Mouse (Mus musculus) hindbrain, embryonic 11.5 days (tissue): ENCODE results near the gene Psma3. TPM values are rescaled to one million over a fixed set of nuclear protein-coding genes. Genes with fewer than 3 reads are reported as not detected.

Experiments used
- ATAC-seq: fragments of 200-750 bp; cut with Nextera tagmentation; 2 replicates; pipeline ENCODE4 v1.8.0; 2017; ENCODE audit warnings: mild to moderate bottlenecking, moderate TSS enrichment, moderate library complexity; ENCODE audit not compliant: low FRiP score
- DNase-seq: peaks from one replicate; pipeline ENCODE4 v3.0.0-alpha.2; 2015; ENCODE audit warnings: low spot score
- H3K27ac ChIP-seq: fragments of 300-500 bp; sonication (generic); 2 replicates; pipeline ENCODE4 v1.5.1; 2014; ENCODE audit warnings: mild to moderate bottlenecking, low read depth, low read length
- H3K27me3 ChIP-seq: fragments of 300-500 bp; sonication (generic); 2 replicates; pipeline ENCODE4 v1.6.1; 2014; ENCODE audit warnings: mild to moderate bottlenecking, low read length, moderate library complexity, mixed read lengths; ENCODE audit not compliant: control insufficient read depth, insufficient read depth
- H3K36me3 ChIP-seq: fragments of 300-500 bp; sonication (generic); 2 replicates; pipeline ENCODE4 v1.6.1; 2014; ENCODE audit warnings: mild to moderate bottlenecking, low read length, moderate library complexity, mixed read lengths; ENCODE audit not compliant: control insufficient read depth, insufficient read depth
- H3K4me1 ChIP-seq: fragments of 300-500 bp; sonication (generic); replicated peaks from 2 replicates; pipeline ENCODE4 v1.6.1; 2014; ENCODE audit warnings: low read length, mixed read lengths; ENCODE audit not compliant: control insufficient read depth, insufficient read depth
- H3K4me2 ChIP-seq: fragments of 300-500 bp; sonication (generic); replicated peaks from 2 replicates; pipeline ENCODE4 v1.6.1; 2014; ENCODE audit warnings: mild to moderate bottlenecking, low read depth, low read length
- H3K4me3 ChIP-seq: fragments of 300-500 bp; sonication (generic); 2 replicates; pipeline ENCODE4 v1.5.1; 2014; ENCODE audit warnings: low read depth, low read length
- H3K9ac ChIP-seq: fragments of 300-500 bp; sonication (generic); 2 replicates; pipeline ENCODE4 v1.6.1; 2014; ENCODE audit warnings: low read depth, low read length
- H3K9me3 ChIP-seq: fragments of 300-500 bp; sonication (generic); 2 replicates; pipeline ENCODE4 v1.6.1; 2016; ENCODE audit warnings: low read length; ENCODE audit not compliant: control insufficient read depth
- WGBS: fragments of 180-500 bp; shearing (Covaris S2); extraction: QIAGEN DNeasy Blood & Tissue Kit; methylation state at CpG from one replicate; pipeline ENCODE4 v1.1.7; 2014; 5-methylcytosine and 5-hydroxymethylcytosine counted together
- polyA plus RNA-seq: library from polyadenylated mRNA; unstranded; fragments of >200 nt; fragmentation: Nextera tagmentation; extraction: Ambion mirVana; gene quantifications from 2 replicates; pipeline ENCODE4 v1.2.1, GENCODE M21; 2014

The Psma3 gene
- polyA plus RNA-seq, 1 experiment from 2014 or later: 711 TPM

DNA sequence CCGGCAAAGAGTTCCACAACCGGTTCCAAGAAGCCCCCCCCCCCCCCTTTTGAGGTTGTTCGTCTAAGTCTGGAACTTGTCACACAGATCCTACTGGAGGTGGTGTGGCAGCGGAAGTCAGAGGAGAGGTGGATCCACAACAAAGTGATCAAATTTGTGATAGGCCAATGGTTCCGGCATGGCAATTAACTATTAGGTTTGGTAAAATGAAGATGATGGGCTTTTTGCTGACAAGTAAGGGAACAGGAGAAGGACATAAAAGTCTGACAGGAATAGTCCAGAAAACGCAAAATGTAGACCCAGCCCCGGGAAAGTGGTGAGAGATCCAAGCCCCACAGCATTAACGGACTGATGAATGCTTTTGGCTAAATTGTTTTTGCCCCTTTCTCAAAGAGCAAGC lies 6.8 kb upstream of the Psma3 start:
- H3K27ac ChIP-seq: no peak overlapping the region
- WGBS: 57% methylated on average over 8 of the region's 8 CpGs
- H3K4me3 ChIP-seq: no peak overlapping the region
- H3K36me3 ChIP-seq: no peaks in the 10 kb centered on the region
- no peaks in the 10 kb centered on the region for H3K27me3 ChIP-seq
- no peaks in the 10 kb centered on the region for H3K4me1 ChIP-seq
- no peaks in the 10 kb centered on the region for H3K9me3 ChIP-seq
- H3K4me2 ChIP-seq: no peak overlapping the region
- no peak overlapping the region for H3K9ac ChIP-seq
- DNase-seq (no peak), ATAC-seq (no peak)

DNA sequence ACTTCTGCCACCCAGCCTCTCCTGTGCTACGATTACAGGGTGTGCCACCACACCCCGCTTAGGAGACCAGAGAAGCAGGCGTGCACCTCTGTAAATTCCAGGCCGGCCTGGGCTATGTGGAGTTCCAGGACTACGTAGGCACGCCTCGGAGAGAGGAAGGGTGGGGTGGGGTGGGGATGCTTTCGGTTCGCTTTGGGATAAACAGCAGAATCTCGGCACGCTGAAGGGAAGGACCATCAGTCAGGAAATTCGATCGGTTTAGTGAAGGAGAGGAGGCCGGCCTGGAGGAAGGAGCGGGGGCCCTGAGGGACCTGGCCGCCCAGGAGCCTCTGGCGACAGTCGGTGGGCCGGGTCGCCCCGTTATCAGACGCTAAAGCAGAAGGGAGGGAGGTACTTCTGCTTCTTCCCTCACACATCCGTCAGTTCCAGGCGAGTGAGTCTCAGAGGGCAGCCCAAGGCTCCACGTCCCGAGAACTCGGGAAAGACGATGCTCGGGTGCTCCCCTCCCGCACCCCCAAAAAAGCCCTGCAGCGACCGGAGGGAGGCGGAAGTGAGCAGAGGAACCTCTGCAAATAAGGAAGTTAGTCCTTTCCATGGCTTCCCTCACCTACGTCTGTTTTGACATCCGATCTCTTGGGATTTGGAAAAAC lies 6.2 kb upstream of the Psma3 start:
- WGBS: under 1% methylated on average over 35 of the region's 35 CpGs
- peak overlapping the region; percentile 39 for H3K4me2 ChIP-seq
- H3K36me3 ChIP-seq: no peaks in the 10 kb centered on the region
- H3K4me3 ChIP-seq: peak overlapping the region; percentile 62
- peak overlapping the region; percentile 76 for H3K9ac ChIP-seq
- H3K27me3 ChIP-seq: no peaks in the 10 kb centered on the region
- ATAC-seq: peak; percentile 88
- no peaks in the 10 kb centered on the region for H3K9me3 ChIP-seq
- DNase-seq: peak; percentile 85
- H3K4me1 ChIP-seq: no peaks in the 10 kb centered on the region
- H3K27ac ChIP-seq: peak overlapping the region; percentile 78

DNA sequence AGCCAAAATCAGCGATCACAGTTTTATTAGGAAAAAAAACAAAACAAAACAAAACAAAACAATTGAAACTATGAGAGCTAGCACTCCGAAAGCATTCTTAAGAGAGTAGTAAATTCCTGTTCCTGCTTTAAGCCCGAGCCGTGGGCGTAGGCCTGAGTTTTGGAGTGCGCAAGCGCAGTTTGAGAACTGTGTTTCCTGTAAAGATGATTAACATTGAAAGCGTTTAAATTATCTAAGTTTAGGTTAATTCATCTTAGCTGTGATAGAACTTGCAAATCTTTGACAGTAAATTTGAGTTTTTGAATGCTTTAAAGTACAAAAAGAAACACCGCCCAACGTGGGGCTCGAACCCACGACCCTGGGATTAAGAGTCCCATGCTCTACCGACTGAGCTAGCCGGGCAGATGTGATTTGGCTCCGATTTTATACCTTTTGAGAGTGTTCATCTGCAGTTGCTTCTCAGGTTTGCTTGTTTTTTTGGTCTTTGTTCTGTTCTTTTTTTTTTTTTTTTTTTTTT lies 5.6 kb upstream of the Psma3 start:
- Histone ChIP-seq H3K4me3 (peak overlapping the region; percentile 62), H3K36me3 (no peaks in the 10 kb centered on the region), H3K27ac (peak overlapping the region; percentile 78), H3K9me3 (no peaks in the 10 kb centered on the region), H3K27me3 (no peaks in the 10 kb centered on the region), H3K4me2 (peak overlapping the region; percentile 39), H3K4me1 (no peaks in the 10 kb centered on the region), H3K9ac (peak overlapping the region; percentile 76)
- peak; percentile 92 for DNase-seq
- under 1% methylated on average over 15 of the region's 15 CpGs for WGBS
- ATAC-seq: peak; percentile 70

DNA sequence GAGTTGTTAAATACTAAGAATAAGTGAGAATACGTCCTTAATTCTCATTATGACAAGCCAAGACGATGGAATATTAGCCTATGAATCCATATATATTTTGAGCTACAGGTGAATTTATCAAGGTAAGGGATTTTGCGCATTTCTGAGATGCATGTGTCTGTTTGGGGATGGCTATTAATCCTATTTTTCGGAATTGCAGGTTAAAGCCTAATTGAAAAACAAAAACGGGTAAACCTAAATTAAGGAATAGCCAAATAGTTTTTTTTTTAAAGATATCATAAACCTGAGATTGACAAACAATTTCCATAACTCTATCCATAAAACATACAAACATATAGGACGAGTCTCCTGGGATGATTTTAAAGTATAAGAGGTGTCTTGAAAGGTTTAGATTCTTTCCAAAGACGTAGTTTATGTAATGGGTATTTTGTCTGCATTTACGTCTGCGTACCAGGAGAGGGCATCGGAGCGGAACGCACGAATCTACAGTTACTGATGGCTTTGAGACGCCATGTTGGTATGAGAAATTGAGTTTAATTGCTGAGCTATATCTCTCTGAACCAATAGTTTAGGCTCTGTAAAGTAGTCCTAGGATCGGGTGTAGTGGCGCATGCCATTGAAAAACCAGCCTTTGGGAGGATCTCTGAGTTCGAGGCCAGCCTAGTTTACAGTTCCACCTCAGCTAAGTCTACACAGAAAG lies 4.8 kb upstream of the Psma3 start:
- 5% methylated on average over 17 of the region's 17 CpGs for WGBS
- Histone ChIP-seq H3K9me3 (no peaks in the 10 kb centered on the region), H3K27me3 (no peaks in the 10 kb centered on the region), H3K9ac (no peak overlapping the region), H3K4me1 (no peaks in the 10 kb centered on the region), H3K27ac (no peak overlapping the region), H3K4me2 (peak overlapping the region; percentile 33; the same call in 1 of the 2 replicates), H3K36me3 (no peaks in the 10 kb centered on the region), H3K4me3 (peak overlapping the region; percentile 25)
- ATAC-seq (no peak), DNase-seq (peak; percentile 78)

DNA sequence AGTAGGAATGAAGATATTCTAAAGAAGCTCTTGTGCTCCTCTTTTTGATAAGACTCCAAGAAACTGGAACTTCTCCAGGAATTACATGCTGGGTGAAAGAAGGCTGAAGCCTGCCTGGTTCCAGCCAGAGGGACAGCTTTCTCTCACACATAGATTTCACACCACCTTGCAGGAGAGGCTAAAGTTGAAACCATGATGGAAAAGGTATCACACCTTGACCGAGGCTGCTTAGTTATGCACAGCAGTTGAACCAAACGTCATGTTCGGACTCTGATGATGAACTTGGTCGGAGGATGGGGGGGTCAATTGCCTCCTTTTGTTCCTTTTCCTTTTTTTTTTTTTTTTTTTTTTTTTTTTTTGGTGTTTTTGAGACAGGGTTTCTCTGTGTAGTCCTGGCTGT lies 590 bp upstream of the Psma3 start:
- 92% methylated on average over 4 of the region's 4 CpGs for WGBS
- H3K27me3 ChIP-seq: no peaks in the 10 kb centered on the region
- H3K4me3 ChIP-seq: peak overlapping the region; percentile 96; the same call in 1 of the 2 replicates
- H3K4me2 ChIP-seq: no peak overlapping the region
- H3K27ac ChIP-seq: no peak overlapping the region
- H3K4me1 ChIP-seq: no peaks in the 10 kb centered on the region
- DNase-seq: no peak
- no peak for ATAC-seq
- H3K9me3 ChIP-seq: no peaks in the 10 kb centered on the region
- H3K9ac ChIP-seq: no peak overlapping the region
- H3K36me3 ChIP-seq: no peaks in the 10 kb centered on the region

DNA sequence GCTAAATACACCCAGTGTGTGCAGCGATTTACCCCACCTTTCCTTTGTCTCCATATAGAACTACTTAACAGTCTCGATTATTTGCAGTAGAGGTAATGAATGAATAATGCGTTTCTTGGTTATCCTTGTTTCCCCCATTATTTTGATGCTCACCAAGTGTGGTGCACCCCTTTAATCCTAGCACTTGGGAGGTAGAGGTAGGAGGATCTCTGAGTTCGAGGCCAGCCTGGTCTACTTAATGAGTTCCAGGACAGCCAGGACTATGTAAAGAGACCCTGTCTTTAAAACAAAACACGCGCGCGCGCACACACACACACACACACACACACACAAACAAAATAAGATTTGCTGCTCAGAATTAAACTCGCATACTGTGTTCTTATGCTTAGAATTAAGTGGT lies 985 bp downstream of the Psma3 start:
- Histone ChIP-seq H3K27me3 (no peaks in the 10 kb centered on the region), H3K4me1 (no peaks in the 10 kb centered on the region), H3K36me3 (no peaks in the 10 kb centered on the region), H3K9me3 (no peaks in the 10 kb centered on the region), H3K27ac (peak overlapping the region; percentile 95), H3K9ac (peak overlapping the region; percentile 95), H3K4me3 (peak overlapping the region; percentile 96), H3K4me2 (peak overlapping the region; percentile 63)
- no peak for ATAC-seq
- WGBS: 27% methylated on average over 10 of the region's 10 CpGs
- peak; percentile 51 for DNase-seq

DNA sequence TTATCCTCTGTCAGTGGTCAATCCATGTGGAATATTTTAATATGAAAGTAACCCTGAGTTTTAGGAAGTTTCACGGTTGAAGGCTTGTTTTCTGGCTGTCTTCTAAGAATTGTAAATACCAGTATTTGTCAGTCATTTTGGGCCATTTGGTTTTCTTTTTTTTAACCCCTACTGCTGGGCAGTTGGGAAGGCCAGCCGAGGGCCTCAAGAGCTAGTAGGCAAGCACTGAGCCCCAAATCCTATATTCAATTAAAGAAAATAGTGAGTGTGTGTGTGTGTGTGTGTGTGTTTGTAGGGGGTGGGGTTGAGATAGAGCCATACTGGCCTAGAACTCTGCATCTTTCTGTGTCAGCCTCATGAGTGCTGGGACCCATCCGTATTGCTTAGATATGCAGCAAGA lies 1.5 kb downstream of the Psma3 start:
- peak overlapping the region; percentile 63; the same call in 1 of the 2 replicates for H3K4me2 ChIP-seq
- no peak for ATAC-seq
- 78% methylated on average over 3 of the region's 3 CpGs for WGBS
- no peak for DNase-seq
- no peak overlapping the region for H3K27ac ChIP-seq
- no peak overlapping the region; the same call in 1 of the 2 replicates for H3K9ac ChIP-seq
- H3K36me3 ChIP-seq: no peaks in the 10 kb centered on the region
- H3K4me3 ChIP-seq: peak overlapping the region; percentile 96
- no peaks in the 10 kb centered on the region for H3K4me1 ChIP-seq
- H3K27me3 ChIP-seq: no peaks in the 10 kb centered on the region
- H3K9me3 ChIP-seq: no peaks in the 10 kb centered on the region

DNA sequence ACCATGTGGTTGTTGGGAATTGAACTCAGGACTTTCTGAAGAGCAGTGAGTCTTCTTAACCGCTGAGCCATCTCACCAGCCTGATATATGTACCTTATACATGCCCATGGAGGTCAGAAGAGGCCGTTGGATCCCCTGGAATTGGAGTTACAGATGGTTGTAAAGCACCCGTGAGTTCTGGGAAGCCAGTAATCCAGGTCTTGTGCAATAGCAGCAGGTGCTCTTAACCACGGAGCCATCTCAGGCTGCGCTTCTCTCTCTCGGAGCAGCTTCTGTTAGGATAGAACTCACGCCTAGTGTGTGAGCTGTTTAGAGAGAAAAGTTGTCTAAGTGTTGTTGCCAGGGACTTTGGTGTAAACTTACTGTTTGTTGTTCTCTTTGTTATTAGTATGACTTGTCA lies 3.9 kb downstream of the Psma3 start:
- H3K27ac ChIP-seq: no peak overlapping the region
- no peaks in the 10 kb centered on the region for H3K27me3 ChIP-seq
- no peaks in the 10 kb centered on the region for H3K4me1 ChIP-seq
- H3K9me3 ChIP-seq: no peaks in the 10 kb centered on the region
- no peak overlapping the region for H3K9ac ChIP-seq
- no peak for DNase-seq
- WGBS: 92% methylated on average over 7 of the region's 7 CpGs
- no peak overlapping the region for H3K4me2 ChIP-seq
- H3K4me3 ChIP-seq: no peak overlapping the region
- H3K36me3 ChIP-seq: no peaks in the 10 kb centered on the region
- ATAC-seq: no peak
